Mouse (Mus musculus) kidney, postnatal 36 days (tissue): ENCODE data around the gene Celf5.

Source experiments
- DNase-seq, 2 experiments: peaks; one replicate each; pipeline ENCODE4 v3.0.0; 2021 to 2022; ENCODE audit warnings: mixed read lengths in 2 of 2

The Celf5 gene

GRCm38 (mm10) chr10:81497401-81498270, 15.1 kb upstream of the Celf5 start:
- no peak for DNase-seq

GRCm38 (mm10) chr10:81496969-81497368, 14.5 kb upstream of the Celf5 start:
- no peak for DNase-seq

- peak; percentile 99 for DNase-seq
Observed at GRCm38 (mm10) chr10:81496264-81496901, 13.9 kb upstream of the Celf5 start, which contains the start of gene Ncln. Gene Ncln (minus strand): TSS chr10:81496392.

DNA sequence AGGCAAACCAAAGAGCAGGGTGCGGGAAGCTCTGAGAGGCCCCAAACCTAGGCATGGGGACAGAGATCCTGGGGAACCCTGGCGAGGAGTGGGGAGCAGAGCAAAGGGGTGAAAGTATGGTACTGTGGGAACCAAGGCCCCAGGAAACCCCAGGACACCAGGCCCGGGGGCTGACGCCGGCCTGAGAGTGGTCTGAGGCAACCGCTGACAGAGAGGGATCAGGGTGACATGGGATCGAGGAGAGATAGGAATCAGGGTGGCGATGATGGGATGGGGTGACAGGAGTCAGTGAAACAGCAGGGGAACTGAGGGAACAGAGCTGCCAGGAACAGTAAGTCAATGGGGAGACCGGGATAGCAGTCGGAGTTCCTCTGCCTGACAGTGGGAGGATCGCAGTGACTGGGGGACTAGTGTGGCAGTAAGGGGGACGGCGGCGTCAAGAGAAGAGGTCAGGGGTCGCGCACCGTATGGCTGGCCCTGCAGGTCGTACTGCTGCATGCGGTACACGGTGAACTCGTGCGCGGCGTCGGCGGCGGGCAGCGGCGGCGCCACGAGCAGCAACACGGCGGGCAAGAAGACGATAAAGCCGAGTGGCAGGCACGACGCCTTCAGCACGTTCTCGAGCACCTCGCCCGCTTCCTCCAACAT, 13.2 kb upstream of the Celf5 start:
- DNase-seq = peak in 1 of 2 experiments; percentile 21

DNA sequence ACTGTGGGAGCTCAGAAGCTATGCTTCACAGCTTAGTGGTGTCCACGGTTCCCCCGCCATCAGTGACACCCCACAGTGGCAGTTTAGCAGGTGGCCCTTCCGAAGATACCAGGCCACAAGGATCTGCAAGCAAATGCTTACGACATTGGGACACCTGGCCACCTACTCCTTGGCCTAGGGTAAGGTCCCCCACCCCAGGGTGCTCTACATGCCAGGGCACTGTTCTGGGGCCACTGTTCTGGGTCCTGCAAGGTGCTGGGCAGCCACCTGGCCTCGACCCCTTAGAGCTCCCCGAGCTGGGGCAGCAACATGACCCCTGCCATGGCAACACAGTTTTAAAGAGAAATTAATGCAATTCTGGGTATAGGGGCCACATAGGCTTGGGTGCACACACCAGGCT, 12.6 kb upstream of the Celf5 start:
- DNase-seq = no peak

- DNase-seq = no peak
Observed at GRCm38 (mm10) chr10:81494260-81495041, 11.9 kb upstream of the Celf5 start.

GRCm38 (mm10) chr10:81493601-81494220, 11.2 kb upstream of the Celf5 start:
- no peak for DNase-seq

GRCm38 (mm10) chr10:81492606-81493240, 10.2 kb upstream of the Celf5 start:
- DNase-seq = no peak

- DNase-seq = no peak
Observed at GRCm38 (mm10) chr10:81491018-81491417, 8.5 kb upstream of the Celf5 start.

DNA sequence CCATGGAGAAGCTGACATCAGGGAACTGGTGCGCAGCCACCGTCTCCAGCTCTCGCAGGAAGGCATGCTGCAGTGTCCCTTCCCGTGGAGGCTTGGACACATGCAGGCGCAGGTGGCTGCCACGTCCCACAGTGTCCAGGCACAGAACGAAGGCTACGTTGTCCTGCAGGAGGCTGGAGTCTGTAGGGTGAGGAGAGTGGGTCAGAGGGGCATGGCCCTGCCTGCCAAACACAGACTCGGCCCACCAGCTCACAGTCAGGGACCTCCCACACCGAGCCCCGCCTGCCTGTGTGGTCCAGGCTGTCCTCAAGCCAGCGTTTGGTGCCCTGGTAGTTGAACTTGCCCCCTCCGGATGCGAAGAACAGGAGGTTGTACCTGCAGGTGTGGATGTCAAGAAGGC, 7.4 kb upstream of the Celf5 start:
- no peak for DNase-seq

GRCm38 (mm10) chr10:81488081-81488480, 5.6 kb upstream of the Celf5 start:
- no peak for DNase-seq

- DNase-seq = no peak
Observed at GRCm38 (mm10) chr10:81486496-81486895, 4.0 kb upstream of the Celf5 start.

GRCm38 (mm10) chr10:81485479-81486018, 3.0 kb upstream of the Celf5 start:
- no peak for DNase-seq

DNA sequence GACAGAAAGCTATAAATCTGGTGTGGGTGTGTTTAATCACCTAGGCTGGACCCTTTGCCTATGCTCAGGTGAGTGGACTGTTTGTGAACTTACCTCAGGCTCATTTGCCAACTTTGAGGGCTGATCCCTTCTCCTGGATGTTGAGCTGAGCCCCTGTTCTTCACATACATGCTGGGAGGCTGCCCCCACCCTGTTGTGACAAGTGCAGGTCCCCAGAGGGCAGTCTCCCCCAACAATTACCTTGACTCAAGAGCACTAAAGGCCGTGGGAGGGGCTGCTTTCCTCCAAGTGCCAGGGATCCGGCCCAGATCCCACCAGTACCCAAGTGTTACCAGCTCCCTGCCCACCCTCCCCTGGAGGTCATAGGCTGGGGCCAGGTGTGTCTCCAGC, 2.5 kb upstream of the Celf5 start:
- DNase-seq = no peak

DNA sequence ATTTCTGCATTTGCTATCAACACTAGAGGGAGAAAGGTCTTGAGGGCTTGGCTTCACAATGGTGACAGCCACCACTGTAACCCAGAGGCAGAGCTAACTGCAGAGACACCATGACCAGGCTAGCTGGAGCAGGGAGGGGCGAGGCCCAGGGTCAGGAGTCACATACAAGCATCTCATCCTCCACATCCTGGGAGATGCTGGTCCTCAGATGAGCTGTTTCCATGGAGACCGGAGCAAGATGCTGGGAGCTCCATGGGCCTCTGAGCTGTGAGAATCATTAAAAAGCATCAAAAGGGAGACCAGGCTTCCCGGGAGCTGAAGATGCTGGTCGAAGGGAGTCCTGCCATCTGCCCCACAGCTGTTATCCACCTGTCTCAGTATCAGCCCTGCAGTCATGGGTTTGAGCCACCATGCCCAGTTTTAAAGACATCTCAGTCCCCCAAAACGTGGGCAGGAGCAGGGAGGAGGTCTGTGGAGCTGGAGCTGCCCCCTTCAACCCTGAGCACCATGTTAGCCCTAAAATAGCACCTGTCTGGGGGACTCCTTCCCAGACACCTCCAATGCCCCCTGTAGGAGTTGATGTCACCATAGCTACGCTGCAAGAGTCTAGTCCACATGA, 2.0 kb upstream of the Celf5 start:
- no peak for DNase-seq

DNA sequence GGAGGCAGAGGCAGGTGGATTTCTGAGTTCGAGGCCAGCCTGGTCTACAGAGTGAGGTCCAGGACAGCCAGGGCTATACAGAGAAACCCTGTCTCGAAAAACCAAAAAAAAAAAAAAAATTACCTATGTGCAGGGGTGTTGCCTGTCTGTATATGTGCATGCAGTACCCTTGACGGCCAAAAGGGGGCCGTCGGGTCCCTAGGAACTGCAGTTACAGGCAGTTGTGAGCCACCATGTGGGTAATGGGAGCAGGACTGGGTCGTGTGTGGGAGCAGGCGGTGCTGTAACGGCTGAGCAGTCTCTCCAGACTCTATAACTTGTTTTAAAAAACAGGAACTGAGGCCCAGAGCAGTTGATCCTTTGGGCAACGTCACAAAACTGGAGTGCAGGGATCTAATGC, 1.5 kb upstream of the Celf5 start:
- peak in 1 of 2 experiments; percentile 65 for DNase-seq

DNA sequence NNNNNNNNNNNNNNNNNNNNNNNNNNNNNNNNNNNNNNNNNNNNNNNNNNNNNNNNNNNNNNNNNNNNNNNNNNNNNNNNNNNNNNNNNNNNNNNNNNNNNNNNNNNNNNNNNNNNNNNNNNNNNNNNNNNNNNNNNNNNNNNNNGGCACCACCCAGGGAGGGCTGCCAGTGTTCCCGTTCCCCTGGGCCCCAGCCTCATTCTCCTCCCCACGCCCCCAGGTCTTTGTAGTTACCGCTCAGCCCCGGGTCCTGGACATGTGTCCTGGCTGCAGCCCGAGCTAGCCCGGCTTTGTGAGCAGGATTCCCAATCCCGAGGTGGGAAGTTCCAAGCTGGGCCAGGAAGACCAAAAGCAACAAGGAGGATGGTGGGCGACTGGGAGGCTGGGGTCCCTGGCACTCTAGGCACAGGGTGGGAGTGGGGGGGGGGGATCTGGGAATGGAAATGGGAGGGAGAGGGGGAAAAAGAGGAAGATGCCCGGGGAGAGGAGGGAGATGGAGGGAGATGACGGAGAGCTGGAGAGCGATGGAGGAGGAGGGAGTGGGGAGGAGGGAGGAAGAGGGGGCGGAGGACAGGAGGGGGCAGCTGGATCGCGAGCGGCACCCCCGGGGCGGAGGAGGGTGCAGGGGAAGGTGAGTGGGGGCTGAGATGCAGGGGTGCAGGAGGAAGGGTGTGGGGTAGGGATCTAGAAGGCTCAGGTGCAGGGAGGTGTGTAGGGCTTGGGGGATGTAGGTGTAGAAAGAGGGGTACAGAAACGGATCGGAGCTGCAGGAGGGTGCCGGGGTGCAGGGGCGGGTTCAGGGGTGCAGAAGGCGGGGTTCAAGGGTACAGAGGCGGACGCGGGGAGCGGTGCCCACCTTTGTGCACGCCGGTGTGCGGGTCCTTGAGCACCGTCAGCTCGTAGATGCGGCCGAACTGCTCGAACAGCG, 640 bp downstream of the Celf5 start:
- no peak for DNase-seq

DNA sequence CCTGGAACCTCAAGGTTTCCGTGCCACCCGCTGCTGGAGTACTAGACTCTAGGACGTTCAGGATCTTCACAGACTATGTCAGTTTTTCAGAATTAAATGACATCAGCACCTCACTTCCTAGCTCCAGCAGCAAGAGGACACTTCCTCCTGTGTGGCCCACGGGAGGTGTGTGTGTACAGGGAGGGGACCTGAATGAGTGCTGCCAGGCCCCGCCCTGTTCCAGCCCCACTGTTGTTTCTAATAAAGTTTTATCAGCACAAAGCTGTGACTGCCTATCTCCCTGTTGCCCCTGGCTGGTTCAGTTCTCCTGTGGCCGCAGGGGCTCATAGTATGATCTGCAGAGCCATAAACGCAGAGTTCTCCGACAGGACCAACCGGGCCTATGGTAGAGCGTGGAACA, 8.0 kb downstream of the Celf5 start:
- no peak for DNase-seq

- DNase-seq = no peak
Observed at GRCm38 (mm10) chr10:81473003-81473451, 9.5 kb downstream of the Celf5 start.
